ENCODE assay signal across 19 mouse cellular contexts in genomic region chr13:60148235-60148634, GRCm38 (mm10). TPM values are rescaled to one million over a fixed set of nuclear protein-coding genes. Genes with fewer than 3 reads are reported as not detected.
A peak's percentile ranks its signal among the peaks of the same experiment; 100 is the strongest.
DNase-seq lines count a peak whose midpoint lies in the region; ATAC-seq lines count a peak whose summit lies in the region.
"Had no signal": no experiment of that assay in that cellular context is flagged by ENCODE, and none has a peak within 500 bp of the region (broad histone marks: within the 10 kb centered on the region; RNA-seq: fewer than 3 reads in every experiment).

No protein-coding gene starts in this region.

- H3K4me2 ChIP-seq in hindbrain, embryonic 11.5 days (replicated peaks; ENCODE audit: low read depth, low read length) = no peak overlapping the region
- H3K4me2 ChIP-seq in hindbrain, embryonic 14.5 days (replicated peaks) = no peak overlapping the region
- H3K4me2 ChIP-seq in embryonic facial prominence, embryonic 13.5 days = peak overlapping the region; percentile 58; the same call in 1 of the 2 replicates
- H3K4me2 ChIP-seq in midbrain, embryonic 13.5 days (replicated peaks) = no peak overlapping the region

- H3K9me3 ChIP-seq in hindbrain, embryonic 11.5 days (ENCODE audit: control insufficient read depth, low read length) = peaks cover 3% of the 10 kb centered on the region; the same call in 1 of the 2 replicates
- H3K9me3 ChIP-seq in hindbrain, embryonic 14.5 days (ENCODE audit: control insufficient read depth, low read length) = peaks cover 10% of the 10 kb centered on the region; the same call in 1 of the 2 replicates
- peaks cover 7% of the 10 kb centered on the region for H3K9me3 ChIP-seq in embryonic facial prominence, embryonic 13.5 days
- peaks cover 3% of the 10 kb centered on the region; the same call in 1 of the 2 replicates for H3K9me3 ChIP-seq in limb, embryonic 10.5 days (replicated peaks)
- H3K9me3 ChIP-seq in midbrain, embryonic 13.5 days = peaks cover 10% of the 10 kb centered on the region; the same call in 1 of the 2 replicates

- intact Hi-C loops in gastrocnemius, postnatal 14 days (cut with DNase I; ENCODE audit: low total_unique reads) = no loop called here

- no peak for ATAC-seq in hindbrain, embryonic 11.5 days (ENCODE audit: low FRiP score)
- ATAC-seq in hindbrain, embryonic 14.5 days (ENCODE audit: low FRiP score) = no peak
- ATAC-seq in embryonic facial prominence, embryonic 13.5 days (ENCODE audit: insufficient number of reproducible peaks, insufficient read depth, low FRiP score, low TSS enrichment, low read depth) = 0 out of 2 replicates have a peak, but pooled peaks have one; percentile 53
- ATAC-seq in midbrain, embryonic 13.5 days = peak; percentile 37
- ATAC-seq: intestine, postnatal 0 days had no signal

- H3K4me3 ChIP-seq in hindbrain, embryonic 11.5 days (ENCODE audit: low read depth, low read length) = no peak overlapping the region
- no peak overlapping the region for H3K4me3 ChIP-seq in hindbrain, embryonic 14.5 days (replicated peaks; ENCODE audit: low read length)
- H3K4me3 ChIP-seq in embryonic facial prominence, embryonic 13.5 days = no peak overlapping the region
- H3K4me3 ChIP-seq in limb, embryonic 10.5 days = no peak overlapping the region
- no peak overlapping the region for H3K4me3 ChIP-seq in midbrain, embryonic 13.5 days (replicated peaks)

- no peaks in the 10 kb centered on the region for H3K27me3 ChIP-seq in hindbrain, embryonic 11.5 days (ENCODE audit: control insufficient read depth, insufficient read depth, low read length)
- H3K27me3 ChIP-seq in hindbrain, embryonic 14.5 days (ENCODE audit: control insufficient read depth, insufficient read depth, low read length) = no peaks in the 10 kb centered on the region
- H3K27me3 ChIP-seq in embryonic facial prominence, embryonic 13.5 days = no peaks in the 10 kb centered on the region
- no peaks in the 10 kb centered on the region for H3K27me3 ChIP-seq in limb, embryonic 10.5 days (ENCODE audit: low read depth, poor library complexity, severe bottlenecking)
- H3K27me3 ChIP-seq in midbrain, embryonic 13.5 days = peaks cover 9% of the 10 kb centered on the region
- H3K27me3 ChIP-seq: heart, embryonic 12.5 days had no signal

- 71% methylated on average over 3 of the region's 3 CpGs for WGBS in hindbrain, embryonic 11.5 days
- WGBS in hindbrain, embryonic 14.5 days = 78% methylated on average over 3 of the region's 3 CpGs
- 42% methylated on average over 3 of the region's 3 CpGs for WGBS in embryonic facial prominence, embryonic 13.5 days
- WGBS in limb, embryonic 10.5 days = 52% methylated on average over 3 of the region's 3 CpGs
- 85% methylated on average over 3 of the region's 3 CpGs for WGBS in midbrain, embryonic 13.5 days

- DNase-seq in hindbrain, embryonic 11.5 days (ENCODE audit: low spot score) = no peak
- DNase-seq in hindbrain, embryonic 14.5 days (ENCODE audit: low spot score) = no peak
- no peak for DNase-seq in limb, embryonic 10.5 days (ENCODE audit: low spot score)
- DNase-seq in frontal cortex, postnatal 14 days (ENCODE audit: low spot score in 2 of 2) = no peak
- DNase-seq in lung, postnatal 36 days = no peak
- DNase-seq in gastrocnemius, postnatal 14 days = no peak
- DNase-seq: cerebellum, adult 9-10 months; heart, postnatal 4 days; kidney, postnatal 14 days; liver; lung, adult 18-20 months; lung, postnatal 4 days; thymus, postnatal 4 days had no signal

- H3K4me1 ChIP-seq in hindbrain, embryonic 11.5 days (replicated peaks; ENCODE audit: control insufficient read depth, insufficient read depth, low read length) = peaks cover 6% of the 10 kb centered on the region; the same call in 1 of the 2 replicates
- peaks cover 7% of the 10 kb centered on the region; the same call in 1 of the 2 replicates for H3K4me1 ChIP-seq in hindbrain, embryonic 14.5 days (replicated peaks; ENCODE audit: control insufficient read depth, insufficient read depth, low read length)
- H3K4me1 ChIP-seq in embryonic facial prominence, embryonic 13.5 days = peaks cover 27% of the 10 kb centered on the region
- peaks cover 47% of the 10 kb centered on the region for H3K4me1 ChIP-seq in limb, embryonic 10.5 days
- peaks cover 26% of the 10 kb centered on the region for H3K4me1 ChIP-seq in midbrain, embryonic 13.5 days (replicated peaks)

- H3K36me3 ChIP-seq in hindbrain, embryonic 11.5 days (ENCODE audit: control insufficient read depth, insufficient read depth, low read length) = no peaks in the 10 kb centered on the region
- no peaks in the 10 kb centered on the region for H3K36me3 ChIP-seq in hindbrain, embryonic 14.5 days (replicated peaks; ENCODE audit: control insufficient read depth, insufficient read depth)
- no peaks in the 10 kb centered on the region for H3K36me3 ChIP-seq in embryonic facial prominence, embryonic 13.5 days
- H3K36me3 ChIP-seq in limb, embryonic 10.5 days = no peaks in the 10 kb centered on the region; the same call in 1 of the 2 replicates
- no peaks in the 10 kb centered on the region for H3K36me3 ChIP-seq in midbrain, embryonic 13.5 days
- H3K36me3 ChIP-seq: heart, embryonic 12.5 days had no signal

- H3K9ac ChIP-seq in hindbrain, embryonic 11.5 days (ENCODE audit: low read depth, low read length) = no peak overlapping the region
- no peak overlapping the region for H3K9ac ChIP-seq in hindbrain, embryonic 14.5 days
- 0 out of 2 replicates have a peak overlapping the region, but pooled peaks have one; percentile 70 for H3K9ac ChIP-seq in embryonic facial prominence, embryonic 13.5 days
- no peak overlapping the region for H3K9ac ChIP-seq in midbrain, embryonic 13.5 days (replicated peaks)

- H3K27ac ChIP-seq in hindbrain, embryonic 11.5 days (ENCODE audit: low read depth, low read length) = peak overlapping the region; percentile 76
- H3K27ac ChIP-seq in hindbrain, embryonic 14.5 days = no peak overlapping the region
- H3K27ac ChIP-seq in embryonic facial prominence, embryonic 13.5 days = peak overlapping the region; percentile 92
- H3K27ac ChIP-seq in limb, embryonic 10.5 days = peak overlapping the region; percentile 91
- H3K27ac ChIP-seq in midbrain, embryonic 13.5 days = peak overlapping the region; percentile 85
- H3K27ac ChIP-seq: left cerebral cortex, adult 2 months had no signal

RNA-seq across cellular contexts. Expression of gene Gas1, which starts 28.9 kb away (rescaled TPM):
- polyA plus RNA-seq in hindbrain, embryonic 11.5 days (2014; fragmentation: Nextera tagmentation; extraction: Ambion mirVana) = 106 and 124 TPM in 2 replicates
- 19.3 and 26.0 TPM in 2 replicates for polyA plus RNA-seq in hindbrain, embryonic 14.5 days (2014; fragmentation: Nextera tagmentation; extraction: Ambion mirVana)
- 188 and 209 TPM in 2 replicates for polyA plus RNA-seq in embryonic facial prominence, embryonic 13.5 days (2015; fragmentation: Nextera tagmentation; extraction: Ambion mirVana)
- polyA plus RNA-seq in limb, embryonic 10.5 days (2016; fragmentation: Nextera tagmentation; extraction: Ambion mirVana) = 143 and 161 TPM in 2 replicates
- 17.5 and 30.6 TPM in 2 replicates for polyA plus RNA-seq in midbrain, embryonic 13.5 days (2015; fragmentation: Nextera tagmentation; extraction: Ambion mirVana)
- 10 to 100 TPM; 34.7 to 46.8 TPM for total RNA-seq in gastrocnemius, postnatal 14 days (2021)
- total RNA-seq: monocyte, adult 5-6 weeks had no signal

Comparison
In these comparisons a context has a peak if more than half of its experiments do, and no peak if none do; other contexts are left out.
1. ATAC-seq: peak in embryonic facial prominence, embryonic 13.5 days (single experiment) and midbrain, embryonic 13.5 days (single experiment); none in hindbrain, embryonic 11.5 days (single experiment) and hindbrain, embryonic 14.5 days (single experiment).